Mouse (Mus musculus): ENCODE results near the gene Kptn.

The Kptn gene

DNA sequence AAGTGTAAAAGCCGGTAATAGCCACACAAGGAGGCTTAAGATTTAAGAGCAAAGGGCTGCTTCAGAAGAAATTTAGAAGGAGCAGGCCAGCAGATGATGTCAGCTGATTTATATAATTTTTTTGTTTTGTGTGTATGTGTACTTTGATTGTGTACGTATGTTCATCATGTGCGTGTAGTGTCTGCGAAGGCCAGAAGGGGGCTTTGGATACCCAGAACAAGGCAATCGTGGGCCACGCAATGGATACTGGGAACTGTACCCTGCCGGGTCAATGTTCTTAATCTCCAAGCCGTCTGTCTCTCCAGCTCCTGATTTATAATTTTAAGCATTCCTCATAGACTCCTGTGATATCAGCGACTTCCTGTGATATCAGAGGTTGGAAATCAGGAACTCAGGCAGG, 41.6 kb downstream of the Kptn start:
- no peak for DNase-seq (ENCODE audit: low spot score)

DNA sequence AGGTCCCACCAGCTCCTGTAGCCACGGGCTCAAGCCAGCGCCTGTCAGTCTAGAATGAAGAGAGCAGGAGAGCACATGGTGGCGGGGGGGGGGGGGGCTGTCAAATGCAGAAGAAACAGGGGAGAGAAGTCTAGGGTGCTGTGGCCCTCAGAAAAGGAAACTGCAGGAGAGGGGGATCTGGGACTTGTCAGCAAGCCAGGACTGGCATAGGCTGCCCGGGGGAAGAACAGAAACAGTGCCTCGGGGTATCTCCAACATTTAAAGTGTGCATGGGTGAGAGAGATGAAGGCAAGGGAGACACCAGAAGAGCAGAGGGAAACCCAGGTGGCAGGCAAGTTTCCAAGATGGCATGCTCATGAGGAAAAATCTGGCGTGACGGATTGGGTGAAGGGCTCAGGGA, 42.3 kb downstream of the Kptn start:
- no peak for DNase-seq (ENCODE audit: low spot score)

DNA sequence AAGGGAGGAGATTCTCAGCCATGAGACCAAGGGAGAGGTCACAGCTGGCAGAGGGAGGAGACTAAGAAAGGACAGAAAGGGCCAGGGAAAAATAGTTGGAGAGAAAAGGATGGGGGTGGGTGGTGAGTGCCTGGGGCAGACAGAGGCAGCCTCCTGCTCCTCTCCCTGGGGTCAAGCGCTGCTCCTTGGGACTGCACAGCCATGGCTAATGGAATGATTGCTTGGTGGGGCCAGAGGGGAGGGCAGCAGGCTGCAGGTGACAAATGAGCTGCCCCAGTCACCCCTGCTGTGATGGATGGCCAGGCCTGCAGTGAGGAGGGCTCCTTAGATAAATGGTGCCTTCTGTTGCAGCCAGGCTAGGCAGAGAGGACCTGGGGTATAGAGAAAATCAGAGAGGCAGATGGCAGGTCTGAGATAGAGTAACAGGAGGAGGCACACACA, 52.5 kb downstream of the Kptn start:
- DNase-seq (ENCODE audit: low spot score), result no peak

DNA sequence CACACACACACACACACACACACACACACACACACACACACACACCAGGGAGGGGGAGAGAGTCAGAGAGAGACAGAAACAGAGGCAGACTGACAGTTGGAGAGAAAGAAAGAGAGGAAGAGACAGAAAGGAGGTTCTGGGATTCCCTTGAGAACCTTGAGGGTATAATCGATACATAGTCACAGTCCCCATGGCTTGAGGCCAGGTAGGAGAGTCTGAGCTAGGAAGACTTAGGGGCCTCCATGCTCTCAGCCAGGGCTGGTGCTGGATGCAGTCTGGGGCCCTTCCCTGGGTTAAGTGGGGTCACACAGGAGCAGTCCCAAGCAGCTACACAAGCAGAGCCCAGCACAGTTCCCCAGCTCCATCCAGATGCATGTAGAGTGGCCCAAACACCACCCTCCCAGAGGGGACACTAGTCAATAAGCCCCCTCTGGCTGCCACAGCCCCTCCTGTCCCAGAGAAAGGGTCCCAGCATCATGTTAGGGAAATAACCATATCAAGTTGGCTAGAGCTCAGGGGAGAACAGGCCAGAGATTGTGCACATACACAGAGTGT, 53.0 kb downstream of the Kptn start:
- no peak for DNase-seq (ENCODE audit: low spot score)

DNA sequence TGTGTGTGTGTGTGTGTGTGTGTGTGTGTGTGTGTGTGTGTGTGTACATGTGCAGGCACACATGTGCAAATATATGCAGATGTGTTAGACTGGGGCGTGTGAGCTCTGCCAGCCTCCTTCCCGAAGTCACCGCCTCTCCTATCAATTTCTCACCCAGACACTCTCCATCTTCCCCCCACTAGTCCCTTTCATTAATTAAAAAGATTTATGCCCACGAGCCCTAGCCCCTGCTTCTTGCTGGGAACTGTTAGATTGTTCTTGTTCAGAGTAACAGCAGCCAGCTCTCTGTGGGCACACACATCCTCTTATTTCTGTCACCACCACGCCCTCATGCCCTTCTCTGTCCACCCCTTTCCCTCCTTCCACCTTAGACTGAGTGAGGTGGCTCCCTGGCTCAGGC, 53.5 kb downstream of the Kptn start:
- no peak for DNase-seq (ENCODE audit: low spot score)

DNA sequence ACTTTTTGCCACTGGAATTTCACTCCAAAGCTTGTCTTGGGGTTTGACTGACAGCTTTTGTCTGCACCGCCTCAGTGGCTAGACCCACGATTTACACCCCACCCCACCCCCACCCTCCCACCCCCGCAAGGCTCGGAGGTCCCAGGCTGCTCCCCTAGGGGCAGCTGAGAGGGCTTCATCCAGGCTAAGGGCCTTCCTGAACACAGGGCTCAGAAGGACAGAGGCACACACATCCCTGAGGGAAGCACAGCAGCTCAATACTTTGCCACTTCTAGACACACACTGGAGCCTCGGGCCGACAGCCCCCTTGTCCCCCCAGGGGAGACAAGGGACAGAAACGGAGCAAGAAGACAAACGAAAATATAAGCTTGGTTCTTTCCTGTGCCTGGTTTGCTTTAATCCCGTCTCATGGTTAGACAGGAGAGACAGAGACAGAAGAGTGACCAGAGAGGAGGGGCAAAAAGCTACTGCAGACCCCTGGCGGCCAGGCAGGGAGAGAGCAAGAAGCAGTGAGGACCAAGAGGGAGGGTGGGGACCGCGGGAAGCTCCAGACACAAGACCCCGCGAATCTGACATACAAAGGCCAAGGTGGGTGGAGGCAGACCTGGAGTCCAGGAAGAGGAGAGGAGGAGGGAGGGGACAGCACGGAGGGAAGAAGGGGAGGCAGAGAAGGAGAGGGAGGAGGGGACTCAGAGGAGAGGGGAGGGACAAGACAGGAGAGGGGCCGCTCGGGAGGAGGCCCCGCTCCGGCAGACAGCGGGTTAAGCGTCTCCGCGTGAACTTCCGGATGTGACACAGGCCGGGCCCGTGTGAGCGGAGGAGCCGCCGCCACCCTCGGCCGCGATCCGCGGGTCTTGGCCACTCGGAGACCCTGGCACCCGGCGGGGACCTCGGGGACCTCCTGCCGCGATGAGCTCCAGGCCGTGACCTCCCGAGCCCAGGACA, 55.2 kb downstream of the Kptn start, which contains the start of gene Meis3:
Gene Meis3 (plus strand): TSS at position 494 of the 945 bp plus-strand sequence.
- DNase-seq (ENCODE audit: low spot score), result peak; percentile 22

DNA sequence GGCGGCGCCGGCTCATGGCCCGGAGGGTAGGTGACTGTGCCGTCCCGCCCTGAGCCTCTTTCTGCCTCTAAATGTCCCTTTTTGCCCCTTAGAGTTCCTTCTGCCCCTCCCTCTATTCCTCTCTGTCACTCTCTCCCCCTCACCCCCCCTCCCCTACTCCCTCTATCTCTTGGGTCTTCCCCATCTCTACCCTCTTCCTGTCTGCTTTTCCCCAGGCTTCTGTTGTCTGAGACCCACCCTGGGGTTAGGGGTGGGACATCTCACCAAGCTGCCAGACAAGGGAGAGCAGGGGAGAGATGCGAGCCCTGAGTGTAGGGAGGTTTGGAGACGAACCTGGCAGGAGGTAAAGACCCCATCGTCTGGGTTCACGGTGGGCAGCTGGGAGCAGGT, 55.8 kb downstream of the Kptn start:
- DNase-seq (ENCODE audit: low spot score), result no peak
